Mouse (Mus musculus) ovary, postnatal 36 days (tissue): ENCODE data around the gene Fam32a.

ENCODE experiments used
- DNase-seq: peaks from one replicate; pipeline ENCODE4 v3.0.0; 2022; ENCODE audit warnings: low spot score, mixed read lengths

Gene Fam32a

DNA sequence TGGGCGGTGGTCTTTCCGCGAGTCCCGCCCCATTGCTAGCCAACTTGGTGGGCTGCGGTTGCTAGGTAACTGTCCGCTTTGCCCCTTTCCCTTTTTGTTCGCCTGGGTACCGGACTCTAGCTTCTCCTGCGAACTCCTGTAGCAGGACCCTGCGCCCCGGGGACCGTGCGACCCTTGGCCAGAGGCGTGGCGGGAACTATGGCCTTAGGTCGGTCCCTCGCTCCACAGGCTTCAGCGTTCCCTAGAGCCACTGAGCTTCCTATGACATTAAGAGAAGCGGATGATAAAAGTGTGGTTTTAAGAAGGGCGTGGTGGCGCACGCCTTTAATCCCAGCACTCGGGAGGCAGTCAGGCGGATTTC lies 20.9 kb downstream of the Fam32a start:
- no peak for DNase-seq

DNA sequence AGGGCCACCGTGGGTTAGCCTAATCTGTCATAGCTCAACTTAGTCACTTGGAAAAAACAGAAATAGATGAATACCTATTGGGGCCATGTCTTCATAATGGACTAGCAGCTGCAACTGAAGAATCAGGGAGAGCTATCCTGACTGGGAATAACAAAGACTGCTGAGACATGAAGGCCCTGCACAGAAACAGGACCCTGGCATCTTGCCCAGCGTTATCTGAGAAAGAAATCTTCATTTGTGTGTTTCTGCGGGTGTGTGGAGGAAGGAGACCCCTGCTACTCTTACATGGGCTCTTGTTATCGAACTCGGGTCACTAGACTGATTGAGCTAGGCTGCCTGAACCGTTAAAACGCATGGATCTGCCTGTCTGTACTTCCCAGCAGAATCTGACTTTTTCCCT lies 21.4 kb downstream of the Fam32a start:
- DNase-seq, result no peak

DNA sequence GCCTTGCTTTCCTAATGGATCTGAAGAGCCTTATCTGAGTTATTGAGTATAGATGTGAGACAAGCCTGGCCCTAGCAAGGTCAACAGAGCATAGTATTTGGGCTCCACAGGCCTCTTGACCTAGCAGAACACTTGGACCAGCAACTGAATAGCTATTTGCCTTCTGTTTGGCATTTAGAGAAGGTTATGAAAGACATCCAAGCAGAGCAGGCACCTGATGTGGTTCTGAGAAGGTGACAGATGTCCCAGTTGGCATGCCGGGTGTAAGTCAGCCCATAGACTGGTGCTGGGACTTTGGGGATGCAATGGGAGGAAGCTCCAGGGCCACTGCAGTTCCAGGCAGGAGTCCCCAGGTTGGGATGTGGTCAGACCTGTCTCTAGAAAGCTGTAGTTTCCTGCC lies 22.7 kb downstream of the Fam32a start:
- DNase-seq, result no peak

DNA sequence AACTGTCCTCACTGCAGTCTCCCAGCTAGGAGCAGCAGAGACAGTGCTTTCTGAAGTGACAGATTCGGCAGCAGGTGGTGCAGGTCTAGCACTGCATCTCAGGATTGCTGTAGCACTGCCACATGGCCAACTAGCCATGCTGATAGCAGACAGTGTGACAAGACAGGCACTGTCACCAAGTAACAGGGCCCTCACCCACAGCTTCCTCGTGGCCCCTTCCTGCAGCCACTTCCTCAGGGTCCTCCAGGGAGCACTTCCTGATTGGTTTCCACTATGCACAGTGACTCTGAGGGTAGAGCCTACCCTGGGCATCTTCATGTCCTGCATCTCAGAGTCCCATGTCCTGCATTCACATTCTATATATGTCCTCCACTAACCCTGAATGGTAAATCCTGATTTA lies 25.1 kb downstream of the Fam32a start:
- no peak for DNase-seq

DNA sequence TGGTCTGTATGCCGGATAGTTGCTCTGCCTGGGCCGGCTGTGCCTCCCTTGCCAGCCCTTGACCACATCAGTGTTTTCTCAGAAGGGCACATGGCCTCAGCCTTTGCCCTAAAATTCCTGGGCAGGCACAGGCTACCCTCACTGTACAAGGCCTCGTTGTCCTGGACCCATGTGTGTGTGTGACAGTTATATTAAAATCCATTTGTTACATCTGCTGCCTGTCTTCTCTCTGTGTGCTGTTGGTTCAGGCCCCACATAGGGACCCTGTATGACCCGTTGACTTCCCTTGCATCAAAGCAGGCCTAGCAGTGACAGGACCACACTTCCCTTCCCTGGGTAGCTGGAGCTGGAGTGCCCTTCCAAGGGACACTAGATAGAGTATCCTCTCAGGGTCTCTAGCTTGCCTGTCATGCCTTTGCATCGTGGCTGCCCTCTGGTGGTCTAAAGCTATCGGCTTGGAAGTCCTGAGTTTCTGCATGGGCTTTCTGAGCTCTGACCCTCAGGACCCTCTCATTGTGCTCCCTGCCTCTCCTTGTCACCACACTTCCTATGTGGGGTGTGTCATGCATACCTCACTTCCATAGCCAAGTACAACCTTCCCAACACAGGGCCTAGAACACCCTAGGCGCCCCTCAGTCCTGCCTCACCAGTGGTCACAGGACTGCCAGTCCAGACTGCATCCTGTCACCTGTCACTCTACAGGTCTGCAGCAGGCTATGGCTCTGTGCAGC lies 37.8 kb downstream of the Fam32a start:
- peak; percentile 36 for DNase-seq

GRCm38 (mm10) chr8:72257902-72258238 lies 38.3 kb downstream of the Fam32a start:
- DNase-seq, result no peak

DNA sequence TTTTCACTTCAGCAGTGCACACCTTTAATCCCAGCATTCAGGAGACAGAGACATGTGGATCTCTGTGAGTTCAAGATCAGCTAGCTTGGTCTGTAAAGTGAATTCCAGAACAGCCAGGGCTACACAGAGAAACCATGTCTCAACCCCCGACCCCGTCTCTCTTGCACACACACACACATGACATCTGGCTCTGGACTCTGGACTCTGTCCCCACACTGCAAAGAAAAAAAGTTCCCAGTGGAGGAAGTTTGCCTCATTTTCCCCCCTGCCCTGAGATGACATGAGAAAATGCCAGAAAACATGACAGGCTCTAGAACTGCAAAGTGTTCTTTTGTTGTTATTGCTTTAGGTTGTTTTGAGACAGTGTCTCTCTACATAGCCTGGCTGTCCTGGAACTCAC lies 40.3 kb downstream of the Fam32a start:
- no peak for DNase-seq

DNA sequence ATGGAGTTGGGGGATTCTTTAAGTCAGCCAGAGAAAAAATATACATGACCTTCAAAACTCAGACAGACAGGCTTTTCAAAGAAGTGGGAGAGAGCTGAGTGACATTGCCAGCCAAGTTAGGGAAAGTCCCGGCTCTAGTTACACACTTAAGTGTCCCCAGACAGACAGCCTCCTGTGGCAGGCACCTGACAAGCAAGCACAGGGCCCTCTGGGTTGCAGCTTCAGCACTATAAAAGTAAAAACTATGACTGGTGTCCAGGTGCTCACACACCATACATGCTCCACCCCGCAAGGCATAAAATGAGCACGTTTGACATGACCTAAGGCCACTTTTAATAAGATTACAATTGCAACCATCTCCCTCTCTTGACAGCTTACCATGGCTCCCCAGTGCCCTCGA lies 41.1 kb downstream of the Fam32a start:
- no peak for DNase-seq

DNA sequence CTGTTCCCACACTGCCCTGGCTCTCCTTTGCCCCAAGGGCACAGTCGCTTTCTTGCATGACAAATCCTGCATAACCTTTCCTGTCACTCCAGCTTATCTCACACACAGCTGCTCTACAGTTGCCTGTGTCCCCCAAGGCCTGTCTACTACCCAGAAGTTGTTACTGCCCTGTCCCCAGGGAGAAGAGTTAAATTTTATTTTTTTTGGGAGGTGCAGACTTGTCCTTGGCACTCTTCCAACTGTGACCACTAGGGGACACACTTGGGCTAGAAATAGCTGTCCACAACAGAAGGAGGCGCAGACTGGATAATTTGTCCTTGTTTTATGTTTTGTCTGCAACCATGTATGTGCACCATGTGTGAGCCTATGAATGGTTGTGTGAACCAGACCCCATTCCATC lies 41.5 kb downstream of the Fam32a start:
- peak; percentile 47 for DNase-seq

DNA sequence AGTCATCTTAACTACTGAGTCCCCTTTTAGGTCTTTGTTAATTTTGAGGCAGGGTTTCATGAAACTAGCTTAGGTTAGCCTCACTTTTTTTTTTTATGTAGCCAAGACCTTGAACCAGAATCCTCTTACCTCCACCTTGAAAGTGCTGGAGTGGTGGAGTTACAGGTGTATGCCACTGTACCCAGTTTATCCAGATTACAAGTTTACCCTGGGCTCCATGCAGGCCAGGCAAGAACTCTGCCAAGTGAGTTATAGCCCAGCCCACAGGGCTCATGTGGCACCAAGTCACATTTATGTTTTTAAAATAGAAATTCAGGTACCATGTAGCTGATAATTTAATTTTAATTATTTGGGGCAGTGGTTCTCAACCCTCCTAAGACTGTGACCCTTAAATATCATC lies 41.9 kb downstream of the Fam32a start:
- no peak for DNase-seq

GRCm38 (mm10) chr8:72261872-72262271 lies 42.3 kb downstream of the Fam32a start:
- peak; percentile 36 for DNase-seq

- peak; percentile 28 for DNase-seq
Observed at GRCm38 (mm10) chr8:72262756-72263155, 43.2 kb downstream of the Fam32a start.

DNA sequence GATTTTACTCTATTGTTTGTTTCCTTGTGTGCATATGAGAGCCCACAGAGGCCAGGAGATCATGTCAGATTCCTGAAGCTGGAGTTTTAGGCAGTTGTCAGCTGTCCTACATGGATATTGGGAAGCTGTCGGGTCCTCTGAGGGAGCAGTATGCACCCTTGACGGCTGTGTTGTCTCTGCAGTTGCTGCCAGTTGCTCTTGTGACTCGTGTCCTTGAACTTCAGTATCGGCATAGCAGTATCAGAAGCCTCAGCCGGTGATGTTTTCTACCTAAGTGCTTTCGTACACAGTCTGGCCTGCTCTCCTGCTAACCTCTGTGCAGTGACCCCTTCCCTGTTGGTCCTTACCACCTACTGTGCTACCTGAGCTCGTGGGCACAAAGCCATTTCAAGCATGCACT lies 43.9 kb downstream of the Fam32a start:
- no peak for DNase-seq

DNA sequence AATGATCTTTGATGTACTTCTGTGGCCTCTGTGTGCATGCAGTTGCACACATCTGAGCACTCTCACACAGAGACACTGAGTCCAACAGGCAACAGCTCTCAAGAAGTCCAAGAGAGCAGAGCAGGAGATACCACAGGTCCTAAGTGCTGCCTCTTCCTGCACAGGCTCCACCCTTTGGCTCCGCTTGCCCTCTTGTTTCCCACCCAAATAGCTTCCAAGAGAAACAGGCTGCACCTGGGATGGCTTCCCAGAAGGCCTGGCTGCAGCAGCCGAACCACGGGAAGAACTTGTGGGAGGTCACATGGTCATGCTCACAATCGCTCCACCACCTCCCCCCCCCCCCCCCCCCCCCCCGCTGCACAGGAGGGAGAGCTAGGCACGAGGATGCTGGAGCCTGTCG lies 45.8 kb downstream of the Fam32a start:
- DNase-seq, result no peak

DNA sequence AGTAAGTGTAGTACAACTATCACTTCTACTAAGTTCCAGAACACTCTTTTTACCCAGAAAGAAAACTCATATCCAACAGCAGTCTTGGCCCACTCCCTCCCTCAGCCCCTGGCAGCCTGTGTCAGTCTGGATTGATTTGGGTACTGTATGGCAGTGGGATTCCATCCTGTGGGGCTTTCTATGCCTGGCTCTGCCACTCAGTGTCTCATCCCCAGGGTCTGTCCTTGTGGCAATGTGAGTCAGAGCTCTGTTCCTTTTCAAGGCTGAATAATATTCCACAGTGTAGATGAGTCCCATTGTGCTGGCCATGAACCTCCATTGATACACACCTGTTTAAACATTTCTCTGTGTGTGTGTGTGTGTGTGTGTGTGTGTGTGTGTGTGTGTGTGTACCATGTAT lies 47.1 kb downstream of the Fam32a start:
- no peak for DNase-seq

GRCm38 (mm10) chr8:72267106-72267505 lies 47.6 kb downstream of the Fam32a start:
- no peak for DNase-seq

- peak; percentile 28 for DNase-seq
Observed at GRCm38 (mm10) chr8:72268356-72268755, 48.8 kb downstream of the Fam32a start.

DNA sequence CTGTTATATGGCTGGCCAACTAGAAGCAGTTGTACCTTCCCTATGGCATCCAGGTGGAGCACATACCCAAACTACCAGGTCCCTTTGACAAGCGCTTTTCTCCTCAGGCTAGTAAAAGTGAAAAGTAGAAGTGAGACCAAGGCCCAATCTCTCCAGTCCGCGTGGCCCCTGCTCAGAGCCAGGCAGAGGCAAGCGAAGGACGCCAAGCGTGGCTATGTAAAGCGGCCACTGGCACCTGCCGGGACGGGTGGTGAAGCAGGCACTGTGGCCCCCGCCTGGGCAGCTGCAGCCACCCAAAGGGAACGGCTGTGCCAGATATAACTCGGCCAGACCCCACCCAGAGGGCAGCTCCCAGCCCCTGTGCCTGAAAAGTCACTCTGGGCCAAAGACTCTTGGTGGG lies 51.1 kb downstream of the Fam32a start:
- DNase-seq, result no peak

DNA sequence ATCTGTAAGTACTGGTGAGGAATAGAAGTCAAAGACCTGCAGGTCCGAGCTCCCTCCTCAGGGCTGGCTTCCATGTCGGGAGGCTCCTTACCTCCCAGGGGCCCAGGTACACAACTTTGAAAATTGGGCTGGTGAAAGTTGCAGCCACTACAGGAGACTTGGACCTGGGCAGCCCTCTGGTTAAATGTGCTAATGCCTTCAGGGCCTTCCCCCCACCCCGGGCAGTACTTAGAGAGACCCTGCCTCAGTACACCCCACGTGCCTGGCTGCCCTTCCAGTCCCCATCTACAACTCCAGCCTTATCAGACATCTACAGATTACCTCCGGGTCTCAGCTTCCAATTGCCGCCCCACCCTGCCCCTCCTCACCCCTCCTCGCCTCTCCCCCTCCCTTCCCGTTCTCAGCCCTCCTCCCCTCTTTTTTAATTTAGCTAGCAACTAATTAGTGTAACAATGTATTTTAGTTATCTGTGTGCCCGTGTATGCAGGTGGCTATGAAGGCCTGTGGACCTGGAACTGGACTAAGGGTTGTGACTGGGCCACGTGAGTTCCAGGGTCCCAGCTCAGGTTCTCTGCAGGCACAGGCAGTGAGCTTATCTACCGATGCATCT lies 51.6 kb downstream of the Fam32a start:
- DNase-seq, result no peak

DNA sequence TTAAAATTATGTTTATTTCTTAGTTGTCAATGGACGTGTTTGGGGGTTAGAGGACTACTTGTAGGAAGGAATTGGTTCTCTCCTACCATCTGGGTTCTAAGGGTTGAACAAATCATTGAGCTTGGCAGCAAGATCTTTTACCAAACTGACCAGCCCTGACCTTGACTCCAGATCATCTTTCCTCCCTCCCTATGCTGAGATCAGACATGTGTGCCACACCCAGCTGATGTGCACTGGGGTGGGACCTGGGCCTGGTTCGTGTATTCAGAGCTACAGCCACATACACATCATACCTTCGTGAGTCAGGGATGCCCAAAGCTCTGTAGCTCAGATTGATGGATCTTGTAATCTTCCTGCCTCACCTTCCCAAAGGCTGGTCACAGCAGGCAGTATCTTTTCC lies 52.2 kb downstream of the Fam32a start:
- DNase-seq, result no peak

- peak; percentile 73 for DNase-seq
Observed at GRCm38 (mm10) chr8:72272361-72272760, 52.8 kb downstream of the Fam32a start.

GRCm38 (mm10) chr8:72273111-72273770 lies 53.7 kb downstream of the Fam32a start:
- no peak for DNase-seq

DNA sequence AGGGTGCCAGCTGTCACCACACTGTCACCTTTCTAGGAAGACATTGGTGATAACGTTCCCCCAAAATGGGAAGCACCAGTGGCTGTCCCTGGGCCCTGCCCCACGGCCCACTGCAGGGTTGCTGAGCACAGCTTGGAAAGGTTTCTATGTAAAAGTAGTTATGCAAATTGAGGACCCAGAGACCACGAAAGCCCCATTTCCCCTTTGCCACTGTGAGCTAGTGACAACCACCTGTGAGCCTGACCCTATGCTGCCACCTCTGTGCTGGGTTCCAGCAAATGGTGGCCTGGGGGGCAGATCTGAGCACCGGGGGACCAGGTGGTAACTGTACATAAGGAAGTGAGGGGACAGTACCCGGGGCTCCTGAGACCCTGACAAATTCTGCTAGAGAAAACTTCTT lies 54.3 kb downstream of the Fam32a start:
- no peak for DNase-seq
